ENCODE assay signal across 25 mouse cellular contexts in genomic region chr15:63717812-63718211, GRCm38 (mm10).
"Had no signal": no experiment of that assay in that cellular context is flagged by ENCODE, and none has a peak within 500 bp of the region (broad histone marks: within the 10 kb centered on the region; RNA-seq: fewer than 3 reads in every experiment).

No protein-coding gene starts in this region.

- H3K4me1 ChIP-seq: forebrain, embryonic 15.5 days; hindbrain, embryonic 13.5 days; hindbrain, embryonic 15.5 days had no signal

- H3K9me3 ChIP-seq: forebrain, embryonic 15.5 days; heart, embryonic 10.5 days; hindbrain, embryonic 13.5 days; hindbrain, embryonic 15.5 days; kidney, embryonic 15.5 days; liver, embryonic 13.5 days had no signal

- DNase-seq: forebrain, postnatal 0 days; gastrocnemius, postnatal 14 days; gastrocnemius, postnatal 36 days; heart, adult 18-20 months; heart, postnatal 10 days; heart, postnatal 36 days; kidney, adult 11 months; kidney, adult 2 months; kidney, adult 9 months; kidney, postnatal 25 days; kidney, postnatal 4 days; liver; liver, embryonic 13.5 days had no signal

- H3K4me2 ChIP-seq: forebrain, embryonic 15.5 days; heart, embryonic 12.5 days; hindbrain, embryonic 13.5 days; hindbrain, embryonic 15.5 days; kidney, embryonic 15.5 days; liver, embryonic 11.5 days; liver, embryonic 13.5 days had no signal

- H3K27me3 ChIP-seq: forebrain, embryonic 15.5 days; heart, embryonic 12.5 days; hindbrain, embryonic 13.5 days; hindbrain, embryonic 15.5 days; kidney, embryonic 15.5 days; liver, embryonic 13.5 days had no signal

- H3K4me3 ChIP-seq: forebrain, embryonic 15.5 days; heart, embryonic 10.5 days; heart, embryonic 12.5 days; hindbrain, embryonic 13.5 days; hindbrain, embryonic 15.5 days; kidney, embryonic 15.5 days; layer of hippocampus, adult 2 months; left cerebral cortex, adult 2 months; liver, embryonic 13.5 days had no signal

- H3K27ac ChIP-seq: forebrain, embryonic 15.5 days; heart, embryonic 10.5 days; hindbrain, embryonic 13.5 days; hindbrain, embryonic 15.5 days; hindbrain, postnatal 0 days; kidney, embryonic 15.5 days; kidney, postnatal 0 days; layer of hippocampus, adult 2 months; left cerebral cortex, adult 2 months; liver, embryonic 13.5 days had no signal

- H3K9ac ChIP-seq: forebrain, embryonic 15.5 days; forebrain, postnatal 0 days; heart, embryonic 12.5 days; hindbrain, embryonic 13.5 days; hindbrain, embryonic 15.5 days; kidney, embryonic 15.5 days; liver, embryonic 13.5 days had no signal

- ATAC-seq: forebrain, embryonic 15.5 days; forebrain, postnatal 0 days; hindbrain, postnatal 0 days; intestine, embryonic 16.5 days had no signal

- H3K36me3 ChIP-seq: forebrain, embryonic 15.5 days; heart, embryonic 10.5 days; heart, embryonic 12.5 days; hindbrain, embryonic 13.5 days; hindbrain, embryonic 15.5 days; kidney, embryonic 15.5 days; liver, embryonic 13.5 days had no signal
